Comparison of ENCODE assay signal across 12 mouse cellular contexts in the genomic region with DNA sequence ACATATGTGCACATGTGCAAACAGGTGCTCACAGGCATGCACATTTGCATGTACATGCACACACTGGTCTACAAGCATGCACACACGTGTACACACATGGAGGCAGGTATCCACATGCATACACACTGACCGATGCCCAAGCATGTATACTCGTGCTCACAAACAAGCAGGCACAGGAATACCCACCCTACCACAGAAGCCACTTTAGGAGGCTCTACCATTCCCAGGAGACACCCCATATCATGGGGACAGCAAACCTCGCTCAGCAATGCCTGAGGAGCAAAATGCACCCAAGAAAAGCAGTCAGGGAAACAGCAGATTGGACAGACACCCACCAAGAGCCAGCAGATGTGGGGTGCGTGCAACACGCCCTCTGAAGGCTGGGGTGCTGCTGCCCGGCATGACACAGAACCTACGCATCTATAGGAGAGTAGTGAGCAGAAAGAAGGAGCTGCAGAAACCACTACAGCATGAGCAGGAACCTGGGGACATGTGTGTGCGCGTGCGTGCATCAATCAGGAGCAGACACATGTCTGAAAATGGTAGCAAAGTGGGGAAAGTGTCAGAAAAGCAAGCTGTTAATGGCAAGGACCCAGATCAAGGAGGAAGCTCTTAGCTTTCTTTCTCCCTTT. TPM values are rescaled to one million over a fixed set of nuclear protein-coding genes. Genes with fewer than 3 reads are reported as not detected.
A peak's percentile ranks its signal among the peaks of the same experiment; 100 is the strongest.
DNase-seq lines count a peak whose midpoint lies in the region; ATAC-seq lines count a peak whose summit lies in the region.
"Had no signal": no experiment of that assay in that cellular context is flagged by ENCODE, and none has a peak within 500 bp of the region (broad histone marks: within the 10 kb centered on the region; RNA-seq: fewer than 3 reads in every experiment).

No protein-coding gene starts in this region.

- H3K4me3 ChIP-seq in heart, embryonic 13.5 days = no peak overlapping the region
- H3K4me3 ChIP-seq in embryonic facial prominence, embryonic 10.5 days = no peak overlapping the region
- H3K4me3 ChIP-seq: embryonic facial prominence, embryonic 12.5 days had no signal

- no peaks in the 10 kb centered on the region for H3K9me3 ChIP-seq in heart, embryonic 13.5 days
- H3K9me3 ChIP-seq in embryonic facial prominence, embryonic 10.5 days = no peaks in the 10 kb centered on the region
- H3K9me3 ChIP-seq: embryonic facial prominence, embryonic 12.5 days had no signal

- no peaks in the 10 kb centered on the region for H3K27me3 ChIP-seq in heart, embryonic 13.5 days (replicated peaks)
- no peaks in the 10 kb centered on the region for H3K27me3 ChIP-seq in embryonic facial prominence, embryonic 10.5 days (replicated peaks; ENCODE audit: low read depth, poor library complexity, severe bottlenecking)
- H3K27me3 ChIP-seq: embryonic facial prominence, embryonic 12.5 days; Patski had no signal

- H3K9ac ChIP-seq in heart, embryonic 13.5 days = peak overlapping the region; percentile 25; the same call in 1 of the 2 replicates
- H3K9ac ChIP-seq: embryonic facial prominence, embryonic 12.5 days had no signal

- 80% methylated on average over 11 of the region's 11 CpGs for WGBS in heart, embryonic 13.5 days
- WGBS in embryonic facial prominence, embryonic 10.5 days = 91% methylated on average over 11 of the region's 11 CpGs

- H3K27ac ChIP-seq in heart, embryonic 13.5 days (replicated peaks) = peak overlapping the region; percentile 91
- 0 out of 2 replicates have a peak overlapping the region, but pooled peaks have one; percentile 35 for H3K27ac ChIP-seq in embryonic facial prominence, embryonic 10.5 days (replicated peaks)
- H3K27ac ChIP-seq: embryonic facial prominence, embryonic 12.5 days had no signal

- no peak for DNase-seq in heart, postnatal 10 days
- peak; percentile 56 for DNase-seq in layer of hippocampus, adult 11-12 months (ENCODE audit: low spot score)
- no peak for DNase-seq in layer of hippocampus, postnatal 25 days (ENCODE audit: extremely low spot score in 1 of 2, low spot score in 1 of 2)
- DNase-seq in embryonic facial prominence, embryonic 10.5 days (ENCODE audit: low spot score) = no peak
- peak; percentile 62 for DNase-seq in layer of hippocampus, adult 9-11 months
- no peak for DNase-seq in adrenal gland, adult 2 months
- DNase-seq in spleen, adult 12 weeks (ENCODE audit: low spot score) = no peak
- DNase-seq: lung, adult 2 months had no signal

- H3K4me2 ChIP-seq in heart, embryonic 13.5 days = no peak overlapping the region
- H3K4me2 ChIP-seq: embryonic facial prominence, embryonic 12.5 days; midbrain, embryonic 11.5 days had no signal

- no peaks in the 10 kb centered on the region for H3K36me3 ChIP-seq in heart, embryonic 13.5 days
- no peaks in the 10 kb centered on the region for H3K36me3 ChIP-seq in embryonic facial prominence, embryonic 10.5 days (replicated peaks)
- H3K36me3 ChIP-seq: embryonic facial prominence, embryonic 12.5 days had no signal

- no peak for ATAC-seq in heart, embryonic 13.5 days (ENCODE audit: extremely low read depth, insufficient number of reproducible peaks, low FRiP score, low TSS enrichment)

- H3K4me1 ChIP-seq in heart, embryonic 13.5 days = peaks cover 49% of the 10 kb centered on the region
- peaks cover 30% of the 10 kb centered on the region for H3K4me1 ChIP-seq in embryonic facial prominence, embryonic 10.5 days

- intact Hi-C loops in heart, postnatal 10 days (cut with DNase I) = no loop called here

RNA-seq across cellular contexts. Expression of a gene that starts 15.1 kb away (rescaled TPM):
- 13.0 and 13.9 TPM in 2 replicates for polyA plus RNA-seq in heart, embryonic 13.5 days (2015; fragmentation: Nextera tagmentation; extraction: Ambion mirVana)
- 10 to 100 TPM; 69.1 to 79.5 TPM for total RNA-seq in heart, postnatal 10 days (2021)
- total RNA-seq in layer of hippocampus, postnatal 25 days (2021) = 100 to 1,000 TPM; 127 to 132 TPM
- polyA plus RNA-seq in embryonic facial prominence, embryonic 10.5 days (2016; fragmentation: Nextera tagmentation; extraction: Ambion mirVana) = 6.8 and 7.8 TPM in 2 replicates
- 10 to 100 TPM; 14.6 to 15.1 TPM for total RNA-seq in adrenal gland, adult 2 months (2021)
- 13.3 and 13.7 TPM in 2 replicates for polyA plus RNA-seq in adrenal gland, adult 2 months (2012; rRNA removed)

Comparison
In these comparisons a context has a peak if more than half of its experiments do, and no peak if none do; other contexts are left out.
1. DNase-seq: peak in layer of hippocampus, adult 11-12 months (single experiment) and layer of hippocampus, adult 9-11 months (single experiment); none in heart, postnatal 10 days (0 of 2), layer of hippocampus, postnatal 25 days (0 of 2), embryonic facial prominence, embryonic 10.5 days (single experiment), adrenal gland, adult 2 months (single experiment) and spleen, adult 12 weeks (single experiment).
2. RNA of a gene that starts 15.1 kb away (total RNA-seq): 127 to 132 TPM in layer of hippocampus, postnatal 25 days and 69.1 to 79.5 TPM in heart, postnatal 10 days; 14.6 to 15.1 TPM in adrenal gland, adult 2 months; every median in the first group is over 4 times any median in the second.